ENCODE assay signal across 8 mouse cellular contexts in the genomic region with DNA sequence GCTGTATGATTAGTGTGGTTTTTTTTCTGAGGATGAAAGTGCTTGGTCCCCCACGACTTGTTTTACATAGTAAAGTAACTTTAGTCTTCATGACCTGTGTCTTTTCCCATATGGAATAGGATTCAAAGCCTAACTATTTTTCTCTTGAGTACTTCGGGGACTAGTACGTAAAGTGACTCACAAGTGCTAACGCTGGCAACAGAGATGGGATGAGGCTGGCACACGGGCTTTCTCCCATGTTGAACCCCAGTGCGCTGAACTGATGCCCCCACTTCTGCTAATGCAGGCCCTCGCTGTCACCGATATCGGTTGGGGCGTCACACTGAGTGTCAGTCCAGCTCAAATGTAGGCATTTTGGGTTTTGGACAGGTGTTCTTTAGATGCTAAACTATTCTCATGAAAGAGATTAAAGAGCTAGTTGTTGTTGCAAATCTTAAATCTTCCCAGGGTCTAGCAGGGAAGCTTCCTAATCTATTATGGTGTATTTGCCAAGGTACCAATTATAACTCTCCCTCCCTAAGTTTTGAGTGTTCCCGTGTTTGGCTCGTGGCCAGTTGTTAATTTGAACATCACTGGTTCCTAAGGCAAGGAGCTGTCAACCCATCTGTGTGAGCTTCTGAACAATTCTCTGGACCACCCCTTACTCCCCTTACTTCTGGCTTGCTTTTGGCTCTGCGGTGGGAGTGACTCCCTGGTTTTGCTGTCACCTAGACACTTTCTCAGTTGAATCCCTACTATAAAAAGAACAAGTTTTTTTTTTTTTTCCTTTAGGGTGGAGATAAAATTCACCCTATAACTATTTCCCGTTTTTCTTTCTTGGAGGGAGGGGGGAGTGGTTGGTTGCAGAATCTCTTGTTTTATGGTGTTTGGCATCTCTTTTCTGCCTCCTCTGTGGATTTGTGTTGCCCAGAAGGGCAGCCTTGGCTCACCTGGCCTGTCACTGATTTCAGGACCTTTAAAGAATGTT. TPM values are rescaled to one million over a fixed set of nuclear protein-coding genes. Genes with fewer than 3 reads are reported as not detected.
DNase-seq lines count a peak whose midpoint lies in the region; ATAC-seq and TF ChIP-seq lines count a peak whose summit lies in the region.
"Had no signal": no experiment of that assay in that cellular context is flagged by ENCODE, and none has a peak within 500 bp of the region (broad histone marks: within the 10 kb centered on the region; RNA-seq: fewer than 3 reads in every experiment).

No protein-coding gene starts in this region.

- no peak for DNase-seq in heart, postnatal 0 days (ENCODE audit: low spot score)
- DNase-seq in liver, postnatal 0 days: no peak
- DNase-seq in thymus, postnatal 36 days: no peak
- DNase-seq in cerebellum, adult 9-10 months: no peak

- TF ChIP-seq POLR2A in bone marrow, adult 2 months (IDR thresholded peaks at IDR 0.05; ENCODE audit: borderline replicate concordance, control insufficient read depth, low read depth, low read length): no peak

- H3K27me3 ChIP-seq in C2C12 (ENCODE audit: control insufficient read depth, insufficient read depth, insufficient read length): no peaks in the 10 kb centered on the region
- peaks cover 4% of the 10 kb centered on the region; the same call in 1 of the 2 replicates for H3K27me3 ChIP-seq in heart, postnatal 0 days (ENCODE audit: control insufficient read depth, insufficient read depth, low read length)
- no peaks in the 10 kb centered on the region for H3K27me3 ChIP-seq in liver, postnatal 0 days (ENCODE audit: insufficient read depth, low read length)

- TF ChIP-seq CTCF in C2C12 (IDR thresholded peaks at IDR 0.05; ENCODE audit: control insufficient read depth, insufficient read depth, insufficient read length): no peak
- no peak for TF ChIP-seq CTCF in bone marrow, adult 2 months (IDR thresholded peaks at IDR 0.05; ENCODE audit: control insufficient read depth, insufficient read depth, low read length)
- no peak for TF ChIP-seq CTCF in heart, postnatal 0 days (IDR thresholded peaks at IDR 0.05; ENCODE audit: low read depth)
- no peak for TF ChIP-seq CTCF in liver, postnatal 0 days (IDR thresholded peaks at IDR 0.05; ENCODE audit: low read depth)

- H3ac ChIP-seq in C2C12 (ENCODE audit: control insufficient read depth, insufficient read length, low read depth): peak overlapping the region; percentile 51

- TF ChIP-seq EP300 in heart, postnatal 0 days (IDR thresholded peaks at IDR 0.05; ENCODE audit: low read depth): no peak
- TF ChIP-seq EP300 in liver, postnatal 0 days (IDR thresholded peaks at IDR 0.05; ENCODE audit: low read depth): no peak

- H3K79me2 ChIP-seq in C2C12 (ENCODE audit: control insufficient read depth, insufficient read depth): peaks cover 72% of the 10 kb centered on the region

- peak overlapping the region; percentile 89 for H3K4me3 ChIP-seq in C2C12 (ENCODE audit: insufficient read depth, poor library complexity, severe bottlenecking)
- H3K4me3 ChIP-seq in bone marrow, adult 2 months (replicated peaks; ENCODE audit: control insufficient read depth, low read depth, low read length): peak overlapping the region; percentile 36
- peak overlapping the region; percentile 79 for H3K4me3 ChIP-seq in heart, postnatal 0 days (ENCODE audit: low read depth, low read length)
- peak overlapping the region; percentile 84 for H3K4me3 ChIP-seq in liver, postnatal 0 days (ENCODE audit: low read depth, low read length)
- H3K4me3 ChIP-seq: erythroblast, embryonic 14.5 days had no signal

- H3K9me3 ChIP-seq in heart, postnatal 0 days (replicated peaks; ENCODE audit: control insufficient read depth, low read length): no peaks in the 10 kb centered on the region
- no peaks in the 10 kb centered on the region for H3K9me3 ChIP-seq in liver, postnatal 0 days (ENCODE audit: low read length)

- no peak overlapping the region for H3K27ac ChIP-seq in bone marrow, adult 2 months (ENCODE audit: control insufficient read depth, insufficient read depth, low read depth, low read length, poor library complexity)
- H3K27ac ChIP-seq in heart, postnatal 0 days (ENCODE audit: low read depth): no peak overlapping the region
- H3K27ac ChIP-seq in liver, postnatal 0 days (ENCODE audit: low read depth): no peak overlapping the region

- 42% methylated on average over 14 of the region's 14 CpGs for WGBS in bone marrow, adult 2 months
- 44% methylated on average over 14 of the region's 14 CpGs for WGBS in heart, postnatal 0 days
- 59% methylated on average over 14 of the region's 14 CpGs for WGBS in liver, postnatal 0 days (ENCODE audit: insufficient replicate concordance)

- peaks cover 66% of the 10 kb centered on the region for H3K79me3 ChIP-seq in C2C12 (ENCODE audit: low read depth)

- H3K9ac ChIP-seq in heart, postnatal 0 days (replicated peaks; ENCODE audit: low read depth, low read length): peak overlapping the region; percentile 32; the same call in 1 of the 2 replicates
- H3K9ac ChIP-seq in liver, postnatal 0 days (replicated peaks): 0 out of 2 replicates have a peak overlapping the region, but pooled peaks have one; percentile 8

- H3K4me2 ChIP-seq in heart, postnatal 0 days (ENCODE audit: low read depth, low read length): peak overlapping the region; percentile 86
- H3K4me2 ChIP-seq in liver, postnatal 0 days (ENCODE audit: low read depth, low read length): peak overlapping the region; percentile 85

- ATAC-seq in heart, postnatal 0 days (ENCODE audit: insufficient read depth, low read depth): no peak
- no peak for ATAC-seq in liver, postnatal 0 days
- ATAC-seq in inflammation-experienced regulatory T-cells, adult 6 months: no peak

- peaks cover 13% of the 10 kb centered on the region for H3K36me3 ChIP-seq in C2C12 (ENCODE audit: control insufficient read depth, insufficient read depth)
- H3K36me3 ChIP-seq in heart, postnatal 0 days (replicated peaks; ENCODE audit: control insufficient read depth, insufficient read depth, low read length): no peaks in the 10 kb centered on the region
- no peaks in the 10 kb centered on the region; the same call in 1 of the 2 replicates for H3K36me3 ChIP-seq in liver, postnatal 0 days (replicated peaks; ENCODE audit: insufficient read depth, low read length)

- H3K4me1 ChIP-seq in bone marrow, adult 2 months (ENCODE audit: control insufficient read depth, insufficient read depth, low read length): peaks cover 4% of the 10 kb centered on the region
- H3K4me1 ChIP-seq in heart, postnatal 0 days (ENCODE audit: control insufficient read depth, insufficient read depth): peaks cover 46% of the 10 kb centered on the region
- peaks cover 52% of the 10 kb centered on the region for H3K4me1 ChIP-seq in liver, postnatal 0 days (ENCODE audit: insufficient read depth)

TF ChIP-seq in C2C12, 6 proteins besides CTCF, POLR2A, EP300 and RAD21:
- TF ChIP-seq USF1 (IDR thresholded peaks at IDR 0.05; ENCODE audit: low read depth) (no peak), MYOD1 (IDR thresholded peaks at IDR 0.05; ENCODE audit: control insufficient read depth, insufficient read length, low read depth) (no peak), FOSL1 (IDR thresholded peaks at IDR 0.05; ENCODE audit: insufficient read depth, low read length, poor library complexity, severe bottlenecking) (no peak), MAX (IDR thresholded peaks at IDR 0.05) (no peak), MYOG (IDR thresholded peaks at IDR 0.05; ENCODE audit: control insufficient read depth, extremely low read depth, insufficient read length) (no peak)
TF ChIP-seq in C2C12: peak in this region for 0.

RNA-seq across cellular contexts. Expression of gene Notch2, which starts 2.2 kb away (rescaled TPM):
- polyA plus RNA-seq in C2C12 (2012; fragmentation: generic; extraction: Trizol): 15.6 TPM
- 10.0 and 22.9 TPM in 2 replicates for polyA plus RNA-seq in bone marrow, adult 2 months (2011; ENCODE audit: insufficient read depth, insufficient read length, low replicate concordance, missing spikeins)
- 40.2 and 53.7 TPM in 2 replicates for total RNA-seq in heart, postnatal 0 days (2014; rRNA removed; ENCODE audit: low replicate concordance)
- 5.5 and 6.0 TPM in 2 replicates for polyA plus RNA-seq in heart, postnatal 0 days (2015; fragmentation: Nextera tagmentation; extraction: Ambion mirVana)
- polyA plus RNA-seq in liver, postnatal 0 days (2015; fragmentation: Nextera tagmentation; extraction: Ambion mirVana): 5.1 and 6.2 TPM in 2 replicates
- 10 to 100 TPM; 13.2 to 20.4 (median 15.1) TPM for polyA plus RNA-seq in inflammation-experienced regulatory T-cells, adult 6 months (2017; shearing (Covaris generic))

Comparison
In these comparisons a context has a peak if more than half of its experiments do, and no peak if none do; other contexts are left out.
1. H3K4me3 ChIP-seq: peak in every context shown above with its lines; median percentile 89 in C2C12; 84 in liver, postnatal 0 days; 79 in heart, postnatal 0 days; 36 in bone marrow, adult 2 months.